Mouse (Mus musculus) right cerebral cortex, postnatal 14 days (tissue): ENCODE results near the gene Surf2.

Source experiments
- DNase-seq: peaks from one replicate; pipeline ENCODE4 v3.0.0; 2022

Gene Surf2

DNA sequence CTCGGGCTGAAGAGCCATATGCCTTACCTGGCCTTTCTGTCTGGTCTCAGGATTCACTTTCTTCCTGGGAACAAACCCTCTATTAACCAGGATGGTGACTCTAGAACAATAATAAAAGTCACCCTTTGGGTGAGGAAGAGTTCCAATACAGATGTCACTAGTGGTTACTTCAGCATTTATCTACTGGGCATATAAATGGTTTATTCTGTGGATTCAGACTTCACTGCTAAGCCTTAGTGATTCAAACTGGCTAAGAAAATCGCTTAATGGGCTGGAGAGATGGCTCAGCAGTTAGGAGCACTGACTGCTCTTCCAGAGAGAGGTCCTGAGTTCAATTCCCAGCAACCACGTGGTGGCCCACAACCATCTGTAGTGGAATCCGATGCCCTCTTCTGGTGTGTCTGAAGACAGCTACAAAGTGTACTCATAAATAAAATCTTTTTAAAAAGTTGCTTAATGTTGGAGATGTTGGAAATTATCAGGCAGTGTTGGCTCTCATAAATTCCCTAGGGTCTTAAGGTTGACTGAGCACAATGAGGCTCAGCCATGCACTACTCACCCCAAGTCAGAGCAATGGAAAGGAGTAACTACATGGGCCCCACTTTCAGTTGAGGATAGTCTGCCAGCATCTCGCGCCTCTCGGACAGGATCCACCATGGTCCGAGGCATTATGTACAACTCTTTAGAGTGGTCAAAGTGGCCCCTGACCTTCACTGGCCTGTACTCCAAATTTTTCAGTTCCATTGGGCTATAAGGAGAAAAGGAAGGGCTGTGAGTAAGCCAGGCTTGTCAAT is 1.8 kb upstream of the Surf2 start:
- no peak for DNase-seq

DNA sequence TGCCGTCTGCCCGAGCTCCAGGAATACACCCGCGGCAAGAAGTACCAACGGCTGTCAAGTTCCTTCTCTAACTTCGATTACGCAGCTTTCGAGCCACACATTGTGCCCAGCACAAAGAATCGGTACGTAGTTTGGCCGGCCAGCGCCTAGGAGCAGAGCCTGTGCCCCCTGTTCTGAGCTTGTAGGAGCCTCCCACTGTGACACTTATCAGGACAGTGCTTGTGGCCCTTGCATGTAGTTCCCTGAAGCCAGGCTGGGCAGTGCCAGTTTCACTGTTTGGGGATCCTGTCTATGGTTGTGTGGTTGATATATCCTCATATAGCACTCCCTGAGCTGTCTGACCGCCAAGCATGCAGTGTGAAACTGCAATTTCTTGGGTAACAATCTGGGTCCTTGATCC is 571 bp downstream of the Surf2 start:
- no peak for DNase-seq

DNA sequence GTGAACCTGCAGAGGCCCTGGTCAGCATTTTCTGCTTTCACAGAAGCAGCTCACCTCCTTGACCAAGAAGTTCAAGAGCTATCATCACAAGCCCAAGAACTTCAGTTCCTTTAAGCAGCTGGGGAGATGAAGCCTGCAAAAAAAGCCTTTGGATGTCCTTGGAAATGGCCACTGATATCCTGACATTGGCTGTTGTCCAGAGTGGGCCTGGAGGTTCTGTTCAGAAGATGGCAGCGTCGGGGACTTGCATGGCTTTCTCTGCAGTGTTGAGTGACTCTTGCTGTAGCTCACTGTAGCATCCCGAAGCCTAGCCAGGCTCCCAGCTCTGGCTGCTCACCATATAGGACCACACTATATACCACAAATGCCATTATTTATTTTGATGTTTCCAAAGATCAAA is 3.5 kb downstream of the Surf2 start:
- no peak for DNase-seq

DNA sequence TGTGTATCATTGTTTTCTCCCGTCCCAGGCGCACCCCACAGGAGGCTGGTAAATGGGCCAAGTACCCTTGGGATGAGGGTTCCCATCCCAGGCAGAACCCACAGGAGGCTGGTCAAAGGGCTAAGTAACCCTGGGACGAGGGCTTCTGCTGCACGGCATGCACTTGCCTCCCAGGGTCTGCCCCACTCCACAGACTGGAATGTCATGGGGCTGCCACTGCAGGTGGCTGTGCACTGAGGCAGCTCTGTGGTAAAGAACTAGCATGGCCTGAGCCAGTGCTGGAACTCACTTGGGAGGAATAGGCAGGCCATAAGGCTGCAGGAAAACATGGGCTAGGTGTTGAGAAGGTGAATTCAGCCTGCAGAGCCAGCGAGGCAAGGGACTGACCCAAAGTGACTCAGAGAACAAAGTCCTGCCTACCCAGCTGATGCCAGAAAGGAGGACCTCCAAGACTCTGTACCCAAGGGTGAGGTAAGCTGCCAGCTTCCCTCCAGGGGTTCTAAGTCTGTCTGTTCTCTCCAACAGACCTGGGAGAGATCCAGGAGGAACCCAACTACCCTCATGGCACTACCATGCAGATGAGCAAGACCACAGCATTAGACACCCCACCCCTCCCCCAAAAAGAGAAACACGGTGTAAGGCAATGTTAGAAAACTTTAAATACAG is 4.2 kb downstream of the Surf2 start:
- DNase-seq = no peak

DNA sequence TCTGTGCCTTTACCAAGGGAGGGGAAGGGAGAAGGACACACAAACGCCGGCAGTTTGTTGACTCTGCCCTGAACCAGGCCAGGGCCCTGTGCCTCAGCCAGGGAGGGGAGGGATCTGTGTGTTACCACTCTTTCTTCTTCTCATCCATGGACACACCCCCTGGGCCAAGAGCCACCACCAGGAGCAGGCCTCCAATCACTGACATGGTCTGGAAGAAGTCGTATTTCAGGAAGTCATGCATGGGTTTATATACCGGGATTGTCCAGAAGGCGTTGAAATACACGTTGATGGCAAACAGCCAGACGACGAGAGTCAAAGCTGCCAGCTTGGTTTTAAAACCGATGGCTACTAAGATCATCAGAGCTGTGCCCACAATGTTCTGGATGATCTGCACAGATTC is 5.6 kb downstream of the Surf2 start:
- DNase-seq = no peak

DNA sequence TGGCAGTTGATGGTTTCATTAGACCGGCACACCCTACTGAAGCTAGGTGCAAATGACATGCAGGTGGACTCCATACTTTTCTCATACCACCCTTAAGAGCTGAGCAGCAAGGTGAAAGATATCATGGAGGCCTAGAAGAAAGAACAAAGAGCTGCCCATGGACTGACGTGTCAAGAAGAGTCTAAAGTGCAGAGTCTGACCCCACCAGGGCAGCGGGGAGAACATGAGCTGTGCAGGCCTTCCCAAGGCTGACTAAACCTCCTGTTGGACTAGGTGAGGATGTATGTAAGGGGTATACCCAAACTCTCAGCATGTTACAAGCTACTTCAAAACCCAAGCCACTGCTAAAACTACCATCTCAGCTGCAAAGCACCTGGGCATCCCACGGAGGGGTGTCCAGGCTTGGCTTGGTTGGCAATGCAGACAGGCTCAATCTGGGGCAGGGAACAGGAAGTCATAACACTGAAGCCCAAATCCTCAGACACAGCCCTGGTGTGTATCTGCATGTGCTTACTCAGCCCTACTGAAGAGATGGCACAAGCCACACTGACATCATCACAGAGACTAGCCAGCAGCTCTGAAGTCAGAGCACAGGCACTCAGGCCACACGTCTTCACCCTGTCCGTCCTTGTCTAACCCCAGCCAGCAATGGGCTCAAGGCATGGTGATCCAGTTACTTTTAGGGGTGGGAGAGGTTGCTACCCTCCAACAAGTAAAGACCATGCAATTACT is 11.7 kb downstream of the Surf2 start:
- DNase-seq = no peak

DNA sequence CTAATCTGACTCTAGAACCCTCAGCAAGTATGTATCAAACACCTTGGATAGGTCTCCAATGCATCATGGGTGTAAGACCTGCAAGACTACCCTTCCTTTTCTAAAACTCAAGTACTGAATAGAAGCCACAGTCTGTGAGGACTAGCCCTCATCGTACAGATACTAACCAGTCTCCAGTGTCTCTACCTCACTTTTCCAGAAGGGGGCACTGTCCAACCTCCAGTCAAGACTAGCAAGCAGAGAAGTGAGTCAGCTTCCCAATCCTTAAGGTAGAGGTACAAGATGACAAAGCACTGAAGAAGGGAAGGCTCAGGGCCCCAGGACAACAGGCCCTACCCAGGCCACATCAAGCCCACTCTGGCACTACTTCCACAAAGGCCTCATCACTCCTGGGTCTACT is 14.2 kb downstream of the Surf2 start:
- peak; percentile 66 for DNase-seq

DNA sequence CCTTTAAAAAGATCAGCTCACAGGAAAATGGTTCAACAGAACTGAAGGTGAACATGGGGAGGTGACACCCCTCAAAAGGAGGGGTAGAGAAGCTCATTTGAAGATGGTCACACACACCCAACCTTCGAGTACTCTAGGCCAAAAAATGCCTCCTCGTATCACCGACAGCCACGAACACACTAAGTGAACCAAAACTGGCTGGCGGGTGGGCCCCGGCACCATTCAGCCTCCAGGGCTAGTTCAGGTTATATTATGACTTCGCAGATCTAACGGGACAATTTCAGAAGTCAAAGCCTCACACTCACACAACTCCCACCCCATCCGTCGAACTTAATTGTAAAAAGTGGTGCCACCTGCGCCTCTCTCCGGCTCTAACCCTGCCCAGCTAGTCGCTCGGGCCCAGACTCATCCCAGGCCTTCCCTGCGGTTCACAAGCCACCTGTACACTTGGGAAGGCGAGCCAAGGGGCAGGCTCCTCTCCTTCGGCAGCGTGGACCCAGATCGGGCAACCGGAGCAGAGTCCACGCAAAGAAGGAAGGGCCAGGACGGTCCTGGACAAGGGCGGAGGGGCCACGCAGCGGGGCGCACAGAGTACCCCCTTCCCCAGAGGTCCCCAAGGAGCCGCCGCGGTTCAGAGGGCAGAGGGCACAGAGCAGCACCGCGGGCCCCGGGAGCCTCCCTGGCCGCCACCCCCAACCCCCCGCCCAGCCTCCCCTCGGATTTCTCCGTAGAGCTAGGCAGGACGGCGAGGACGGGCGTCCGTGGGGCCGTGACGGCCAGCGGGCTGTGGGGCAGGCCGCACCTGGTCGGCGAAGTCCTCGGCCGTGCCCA is 16.5 kb downstream of the Surf2 start:
- no peak for DNase-seq

DNA sequence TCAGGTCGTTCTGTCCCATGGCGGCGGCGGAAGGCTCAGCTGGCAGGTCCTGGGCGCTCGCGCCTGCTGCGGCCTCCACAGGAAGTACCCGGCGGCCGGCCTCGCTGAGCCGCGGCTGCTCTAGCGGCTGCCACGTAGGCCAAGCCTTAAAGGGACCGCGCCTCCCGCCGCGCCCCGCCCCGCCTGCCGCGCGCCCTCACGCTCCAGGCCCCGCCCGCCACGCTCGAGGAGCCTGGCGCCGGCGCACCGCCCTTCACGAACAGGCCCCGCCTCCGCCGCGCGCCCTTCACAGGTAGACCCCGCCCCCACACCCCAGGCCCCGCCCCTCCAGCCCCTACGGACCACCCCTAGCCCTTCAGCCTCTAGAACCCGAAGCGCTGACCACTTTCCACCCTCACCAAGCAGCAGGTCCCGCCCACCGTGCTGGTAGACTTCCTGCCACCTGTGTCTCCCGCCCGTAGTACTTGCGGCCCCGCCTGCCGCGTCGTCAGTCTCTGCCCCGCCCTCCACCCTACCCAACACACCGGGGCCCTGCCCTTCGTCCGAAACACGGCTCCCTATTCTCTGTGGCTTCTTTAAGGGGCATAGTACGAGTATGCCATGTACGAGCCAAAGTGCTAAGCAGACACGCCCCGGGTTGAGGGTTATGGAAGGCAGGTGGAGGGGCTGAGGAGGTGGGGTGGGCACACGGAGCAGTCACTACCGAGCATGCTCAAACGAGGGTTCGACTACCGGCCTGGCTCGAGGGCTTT is 17.3 kb downstream of the Surf2 start, which contains the start of the genes Surf4 and Stkld1:
TSS of gene Surf4 (minus strand) at position 625 of the 752 bp plus-strand sequence.
TSS of gene Stkld1 (plus strand) at position 744 of the 752 bp plus-strand sequence.
- peak; percentile 95 for DNase-seq

DNA sequence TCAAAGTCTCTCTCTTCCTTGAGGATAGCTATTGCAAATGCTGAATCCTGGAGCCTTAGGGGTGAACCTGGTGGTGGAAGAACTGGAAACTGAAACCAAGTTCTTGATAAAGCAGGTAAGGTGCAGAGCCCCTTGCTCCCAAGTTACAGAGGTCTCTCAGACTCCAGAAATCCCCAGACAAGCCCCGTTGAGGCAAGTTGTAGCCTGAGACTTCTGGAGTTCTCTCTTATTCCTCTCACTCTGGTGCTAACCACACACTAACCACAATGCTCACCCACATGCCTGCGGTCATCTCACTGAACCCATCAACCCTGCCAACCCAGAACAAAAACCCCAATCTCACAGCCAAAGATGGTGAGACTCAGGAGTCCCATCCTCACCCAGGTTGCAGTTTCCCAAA is 19.1 kb downstream of the Surf2 start:
- no peak for DNase-seq

DNA sequence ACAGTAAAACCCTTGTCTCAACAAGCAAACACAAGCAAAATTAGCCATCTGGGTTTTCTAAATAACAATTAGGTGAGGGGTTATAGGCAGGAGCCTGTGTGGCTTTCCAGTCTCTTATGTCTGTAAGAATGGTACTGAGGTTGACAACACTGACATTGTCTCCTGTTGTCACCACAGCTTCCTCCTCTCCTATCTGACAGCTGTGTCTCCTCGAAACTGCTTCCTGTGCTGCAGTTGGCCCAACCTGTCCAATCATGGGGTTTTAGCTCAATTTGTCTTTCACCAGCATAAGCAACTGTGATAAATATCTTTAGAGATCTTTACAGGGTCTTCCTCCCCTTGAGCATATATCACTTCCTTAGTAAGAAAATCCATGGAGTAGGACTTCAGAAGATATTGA is 20.3 kb downstream of the Surf2 start:
- no peak for DNase-seq

DNA sequence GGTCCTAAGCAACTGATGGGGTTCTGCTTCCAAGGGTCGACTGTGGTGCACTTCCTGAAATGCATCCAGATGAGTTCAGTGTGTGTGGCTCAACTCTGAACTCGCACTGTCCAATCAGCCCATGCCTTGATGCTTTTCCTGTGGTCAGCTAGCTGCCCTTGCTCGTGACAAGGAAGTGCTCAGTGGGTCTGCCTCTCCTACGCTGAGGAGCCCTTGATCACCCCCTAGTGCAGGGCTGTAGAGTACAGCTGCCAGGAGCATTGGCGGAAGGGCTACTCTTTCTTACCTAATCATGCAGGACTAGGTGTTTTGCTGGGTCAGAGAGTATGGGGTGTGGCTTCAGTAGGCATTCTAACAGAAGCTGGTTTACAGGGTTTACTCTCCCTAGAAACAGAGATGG is 25.4 kb downstream of the Surf2 start:
- DNase-seq = no peak

DNA sequence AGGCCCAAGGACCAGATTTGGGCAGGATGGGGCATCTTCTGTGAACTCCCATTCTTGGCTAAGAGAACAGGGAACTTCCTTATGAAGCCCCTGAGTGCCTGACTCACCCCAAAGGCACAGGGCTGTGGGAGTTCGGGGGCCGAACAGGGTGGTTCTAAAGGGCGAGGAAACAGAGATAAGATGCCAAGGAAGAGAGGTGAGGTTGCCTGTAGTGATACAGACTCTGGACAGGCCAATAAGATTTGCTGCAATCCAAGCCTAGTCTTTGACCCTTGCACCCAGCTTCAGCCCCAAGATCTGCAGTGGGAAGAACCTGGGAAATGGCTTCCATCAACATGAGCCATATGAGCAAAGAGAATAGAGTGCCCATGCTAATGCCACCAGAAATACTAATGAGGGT is 27.1 kb downstream of the Surf2 start:
- DNase-seq = no peak

DNA sequence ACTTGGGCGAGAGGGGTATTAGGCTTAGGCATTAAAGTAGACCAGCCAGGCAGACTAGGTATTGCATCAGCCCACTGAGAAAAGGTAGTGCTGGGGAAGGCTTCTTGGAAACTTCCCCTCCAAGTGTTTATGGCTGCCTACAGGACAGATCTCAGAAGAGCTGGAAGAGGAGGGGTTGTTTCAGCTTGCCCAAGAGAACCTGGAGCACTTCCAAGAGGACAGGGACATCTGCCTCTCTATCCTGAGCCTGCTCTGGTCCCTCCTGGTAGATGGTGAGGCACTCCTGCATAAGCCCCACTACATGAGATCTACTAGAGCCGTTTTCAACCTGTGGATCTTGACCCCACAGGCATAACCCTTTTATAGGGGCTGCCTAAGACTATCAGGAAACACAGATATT is 34.2 kb downstream of the Surf2 start:
- DNase-seq = no peak

DNA sequence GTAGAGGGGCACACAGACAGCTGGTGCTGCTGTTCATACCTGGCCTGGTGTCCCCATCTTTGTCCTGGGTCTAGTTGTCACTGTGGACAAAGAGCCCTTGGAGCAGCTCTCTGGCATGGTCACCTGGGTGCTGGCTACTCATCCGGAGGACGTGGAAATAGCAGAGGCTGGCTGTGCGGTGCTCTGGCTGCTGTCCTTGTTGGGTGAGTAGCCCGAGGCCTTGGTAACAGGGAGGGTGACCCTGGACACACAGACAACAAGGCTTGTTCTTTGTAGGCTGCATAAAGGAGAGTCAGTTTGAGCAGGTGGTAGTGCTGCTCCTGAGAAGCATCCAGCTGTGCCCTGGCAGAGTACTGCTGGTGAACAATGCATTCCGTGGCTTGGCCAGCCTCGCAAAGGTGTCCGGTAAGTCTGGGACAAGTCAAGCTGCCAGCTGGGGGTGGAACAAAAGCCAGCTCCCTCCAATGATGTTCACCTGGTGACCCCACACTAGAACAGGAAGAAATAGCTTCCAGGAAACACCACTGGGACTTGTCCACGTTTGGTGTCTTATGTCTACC is 35.3 kb downstream of the Surf2 start:
- DNase-seq = no peak

DNA sequence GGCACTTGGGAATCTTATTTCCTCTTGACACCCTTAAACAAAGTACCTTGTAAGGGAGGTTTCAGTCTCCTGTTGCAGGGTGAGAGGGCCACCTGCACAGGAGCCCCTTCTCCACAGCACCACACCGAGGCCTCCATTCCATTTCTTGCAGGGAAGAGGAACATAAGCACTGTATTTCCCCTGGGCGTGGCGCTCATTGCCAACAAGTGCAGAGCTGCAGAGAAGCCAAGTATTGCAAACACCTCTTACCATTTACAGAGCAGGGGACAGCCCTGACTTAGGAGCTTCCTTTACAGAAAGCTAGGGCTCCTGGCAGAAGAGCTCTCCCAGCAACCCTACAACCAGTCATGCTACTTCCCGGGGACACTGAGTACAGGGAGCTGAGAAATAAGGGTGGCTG is 36.0 kb downstream of the Surf2 start:
- no peak for DNase-seq

DNA sequence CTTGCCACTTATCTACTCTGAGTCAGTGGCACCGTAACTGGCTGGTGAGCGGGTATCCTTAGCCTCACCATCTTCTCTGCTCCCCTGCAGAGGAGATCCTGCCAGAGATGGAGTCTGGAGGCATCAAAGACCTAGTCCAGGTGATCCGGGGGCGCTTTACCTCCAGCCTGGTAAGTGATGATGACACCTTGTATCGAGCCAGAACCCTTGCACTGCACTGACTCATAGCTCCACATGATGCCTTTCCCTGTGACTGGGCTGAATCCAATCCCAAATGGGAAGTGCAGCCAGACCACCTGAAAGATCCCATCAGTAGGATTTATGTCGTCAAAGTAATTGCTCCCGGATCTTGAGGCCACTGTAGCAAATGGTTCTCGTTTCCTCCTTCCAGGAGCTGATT is 36.7 kb downstream of the Surf2 start:
- no peak for DNase-seq

DNA sequence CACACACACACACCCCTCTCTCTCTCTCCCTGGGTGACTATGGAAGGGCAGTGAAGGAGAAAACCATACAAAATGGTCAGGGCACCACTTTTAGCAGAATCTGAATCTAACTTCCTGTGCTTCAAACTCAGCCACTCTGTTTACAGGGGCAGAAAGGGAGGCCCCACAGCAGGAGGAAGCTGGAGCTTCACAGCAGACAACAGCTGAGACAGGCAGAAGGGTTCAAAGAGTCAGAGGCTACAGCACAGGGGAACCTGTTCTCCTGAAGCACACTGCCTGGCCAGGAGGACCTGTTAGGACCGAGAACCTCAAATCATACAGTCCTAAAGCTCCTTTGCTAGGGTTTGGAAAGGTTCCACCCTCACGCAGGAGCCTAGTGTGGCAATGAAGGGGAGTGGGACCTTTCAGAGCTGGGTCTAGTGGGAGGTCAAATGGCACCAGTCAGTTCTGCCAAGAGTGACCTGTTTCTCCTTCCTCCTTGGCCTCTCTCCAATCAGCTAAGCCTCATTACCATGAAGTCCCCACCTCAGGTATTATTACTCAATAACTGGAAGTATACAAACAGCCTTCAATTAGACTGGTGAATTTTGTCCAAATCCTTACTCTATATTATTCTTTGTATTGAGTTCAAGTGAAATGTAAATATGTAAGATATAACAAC is 38.7 kb downstream of the Surf2 start:
- DNase-seq = no peak

DNA sequence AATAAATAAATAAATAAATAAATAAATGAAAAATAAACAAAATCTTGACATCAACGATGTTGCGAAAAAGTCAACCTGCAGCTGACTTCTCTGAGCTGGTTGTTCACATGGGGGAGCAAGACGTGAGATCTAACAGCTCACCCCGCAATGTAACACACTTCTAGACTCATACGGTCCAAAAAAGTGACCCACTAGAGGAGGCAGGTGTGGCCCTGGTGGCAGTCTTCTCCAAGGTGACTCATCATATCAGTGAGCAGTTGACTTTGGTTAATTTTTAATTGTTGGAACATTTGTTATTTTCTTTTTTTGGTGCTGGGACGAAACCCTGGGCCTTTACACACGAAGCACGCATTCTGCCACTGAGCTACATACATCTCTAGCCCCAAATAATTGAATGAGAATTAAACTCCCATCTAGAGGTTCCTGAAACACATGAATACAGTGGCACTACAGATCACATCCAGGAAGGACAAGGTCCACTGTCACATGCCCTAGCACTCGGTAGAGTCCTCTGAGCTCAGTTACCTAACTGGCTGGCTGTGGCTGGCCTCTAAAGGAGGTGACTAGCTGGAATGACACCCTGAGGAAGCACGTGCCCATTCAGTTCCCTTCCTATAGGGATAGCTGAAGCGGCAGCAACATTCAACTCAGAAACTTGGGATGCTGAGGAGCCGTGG is 40.8 kb downstream of the Surf2 start:
- DNase-seq = no peak

DNA sequence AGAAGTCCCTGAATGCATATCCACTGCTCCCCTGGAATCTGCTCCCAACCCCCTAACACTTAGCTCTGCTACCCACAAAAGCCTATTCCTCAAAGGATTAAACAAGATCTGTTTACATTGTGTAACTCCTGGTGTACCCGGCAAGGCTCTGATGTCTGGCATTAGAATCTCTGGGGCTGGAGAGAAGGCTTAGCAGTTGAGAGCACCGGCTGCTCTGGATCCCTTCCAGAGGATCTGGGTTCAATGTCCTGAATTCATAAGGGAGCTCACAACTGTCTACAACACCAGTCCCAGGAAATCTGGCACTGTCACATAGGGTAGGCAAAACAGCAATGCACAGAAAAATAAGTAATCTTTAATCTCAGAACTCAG is 41.3 kb downstream of the Surf2 start:
- no peak for DNase-seq

DNA sequence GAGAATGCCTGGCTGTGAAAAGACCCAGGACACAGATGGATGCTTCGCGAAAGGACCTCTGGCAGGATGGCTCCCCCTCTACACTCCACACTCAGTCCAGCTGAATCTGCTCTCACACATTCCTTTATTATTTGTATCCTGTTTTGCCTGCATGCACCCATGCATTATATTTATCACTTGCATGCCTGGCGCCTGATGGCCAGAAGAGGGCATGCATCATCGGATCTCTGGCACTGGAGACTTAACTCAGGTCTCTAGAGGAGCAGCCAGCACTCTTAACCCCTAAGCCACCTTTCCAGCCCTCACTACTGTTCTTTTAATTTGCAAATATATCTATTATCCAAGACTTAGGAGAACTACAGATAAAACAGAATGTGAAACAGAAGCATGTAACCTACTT is 44.6 kb downstream of the Surf2 start:
- no peak for DNase-seq
